Mouse (Mus musculus): Measurements from ENCODE around the gene Samd7. TPM values are rescaled to one million over a fixed set of nuclear protein-coding genes. Genes with fewer than 3 reads are reported as not detected.

Gene Samd7
- total RNA-seq, 2 experiments from 2014 or later, result not detected

Other genes starting within 250 kb of the Samd7 start
- 1 to 10 TPM; 4.9 to 7.0 TPM for gene Mecom, start 198.3 kb upstream of the Samd7 start, total RNA-seq (2021)
- not detected for gene Actrt3, start 146.4 kb upstream of the Samd7 start, total RNA-seq (2021)
- gene Mynn, start 144.2 kb upstream of the Samd7 start, total RNA-seq (2021), result 1 to 10 TPM; 7.0 to 8.3 TPM
- gene Lrriq4, start 101.8 kb upstream of the Samd7 start, total RNA-seq (2021), result not detected
- gene Lrrc34, start 98.4 kb upstream of the Samd7 start, total RNA-seq (2021), result not detected
- gene Lrrc31, start 46.5 kb upstream of the Samd7 start, total RNA-seq (2021), result not detected
- gene Sec62, start 46.6 kb downstream of the Samd7 start, total RNA-seq (2021), result 10 to 100 TPM; 24.9 to 35.3 TPM
- gene Gpr160, start 109.7 kb downstream of the Samd7 start, total RNA-seq (2021), result under 1 TPM; 0.33 to 0.84 TPM
- gene Phc3, start 223.1 kb downstream of the Samd7 start, total RNA-seq (2021), result 10 to 100 TPM in 1 of 2 experiments, 1 to 10 TPM in 1; 9.3 to 11.6 TPM
- 1 to 10 TPM; 2.8 to 3.0 TPM for gene Prkci, start 249.5 kb downstream of the Samd7 start, total RNA-seq (2021)